Mouse (Mus musculus) adrenal gland, postnatal 36 days (tissue): Measurements from ENCODE around the gene Ypel5. TPM values are rescaled to one million over a fixed set of nuclear protein-coding genes. Genes with fewer than 3 reads are reported as not detected.

Experiments used
- DNase-seq, 2 experiments: peaks; one replicate each; pipeline ENCODE4 v3.0.0; 2021; ENCODE audit warnings: mixed read lengths in 1 of 2
- long read RNA-seq, 2 experiments: library from polyadenylated mRNA; stranded (forward); transcript quantifications; one replicate each; pipeline ENCODE4 v2.0.0; 2021; ENCODE audit warnings: borderline sequencing depth in 2 of 2
- total RNA-seq, 2 experiments: library from RNA; stranded (reverse); gene quantifications; 2 replicates each; pipeline ENCODE4 v1.2.3; 2021

Gene Ypel5
- total RNA-seq: 10 to 100 TPM; 73.2 to 75.3 TPM
- long read RNA-seq, experiment 1, transcript Ypel5-202 (3 exons, 2,419 nt): minor isoform, 14 of 86 reads
- long read RNA-seq, experiment 1, transcript Ypel5-201 (3 exons, 3,120 nt): major isoform, 58 of 86 reads
- long read RNA-seq, experiment 1, transcript Ypel5-205 (3 exons, 704 nt): minor isoform, 9 of 86 reads
- long read RNA-seq, experiment 1, partial matches to known transcripts: 0 of 86 reads
- long read RNA-seq, experiment 1, other reads (novel, unspliced or antisense): 5 of 86 reads
- long read RNA-seq, experiment 2, transcript Ypel5-201 (3 exons, 3,120 nt): major isoform, 11 of 23 reads
- long read RNA-seq, experiment 2, transcript Ypel5-202 (3 exons, 2,419 nt): minor isoform, 9 of 23 reads
- long read RNA-seq, experiment 2, partial matches to known transcripts: 0 of 23 reads
- long read RNA-seq, experiment 2, other reads (novel, unspliced or antisense): 1 of 23 reads

- peak; percentile 98 for DNase-seq
These were observed at the start of gene Ypel5 for GRCm38 (mm10) chr17:72836158-72837115. Gene Ypel5 (plus strand): TSS chr17:72836453.

- DNase-seq: no peak
These were observed 48.3 kb upstream of the Ypel5 start for GRCm38 (mm10) chr17:72787886-72788436.

- DNase-seq: no peak
These were observed 43.0 kb upstream of the Ypel5 start for GRCm38 (mm10) chr17:72793278-72793677.

- no peak for DNase-seq
These were observed 41.6 kb upstream of the Ypel5 start for GRCm38 (mm10) chr17:72794660-72795059.

- no peak for DNase-seq
These were observed 40.7 kb upstream of the Ypel5 start for GRCm38 (mm10) chr17:72795392-72796047.

GRCm38 (mm10) chr17:72796506-72796905, 39.7 kb upstream of the Ypel5 start:
- DNase-seq: no peak

GRCm38 (mm10) chr17:72797867-72798266, 38.4 kb upstream of the Ypel5 start:
- DNase-seq: peak in 1 of 2 experiments; percentile 44

GRCm38 (mm10) chr17:72809942-72810654, 26.2 kb upstream of the Ypel5 start:
- no peak for DNase-seq

GRCm38 (mm10) chr17:72813419-72814315, 22.6 kb upstream of the Ypel5 start:
- peak; percentile 48 to 64 for DNase-seq

- DNase-seq: no peak
These were observed 18.7 kb upstream of the Ypel5 start for GRCm38 (mm10) chr17:72817574-72817973.

- no peak for DNase-seq
These were observed 16.5 kb upstream of the Ypel5 start for GRCm38 (mm10) chr17:72819714-72820113.

- DNase-seq: peak in 1 of 2 experiments; percentile 12
These were observed 15.8 kb upstream of the Ypel5 start for GRCm38 (mm10) chr17:72820425-72820824.

- DNase-seq: no peak
These were observed 14.3 kb upstream of the Ypel5 start for GRCm38 (mm10) chr17:72821923-72822322.

GRCm38 (mm10) chr17:72826916-72827534, 9.2 kb upstream of the Ypel5 start:
- DNase-seq: no peak

GRCm38 (mm10) chr17:72828027-72828678, 8.1 kb upstream of the Ypel5 start:
- DNase-seq: no peak

- DNase-seq: no peak
These were observed 7.6 kb upstream of the Ypel5 start for GRCm38 (mm10) chr17:72828687-72829086.

- peak; percentile 95 for DNase-seq
These were observed 973 bp downstream of the Ypel5 start for GRCm38 (mm10) chr17:72837140-72837712.

GRCm38 (mm10) chr17:72837824-72838474, 1.7 kb downstream of the Ypel5 start:
- DNase-seq: no peak
